Mouse (Mus musculus): ENCODE results near the gene Taok3. TPM values are rescaled to one million over a fixed set of nuclear protein-coding genes. Genes with fewer than 3 reads are reported as not detected.

Gene Taok3
- polyA plus RNA-seq, 1 experiment from 2014 or later: 22.0 TPM

GRCm38 (mm10) chr5:117103194-117103929 lies 16.6 kb upstream of the Taok3 start:
- H3K4me1 ChIP-seq (ENCODE audit: control insufficient read depth, insufficient read depth, low read length): no peaks in the 10 kb centered on the region
- H3K4me2 ChIP-seq (replicated peaks; ENCODE audit: low read depth, low read length): no peak overlapping the region
- H3K36me3 ChIP-seq (ENCODE audit: control insufficient read depth, insufficient read depth, low read length): peaks cover 68% of the 10 kb centered on the region
- no peak overlapping the region for H3K4me3 ChIP-seq (ENCODE audit: low read depth, low read length)
- H3K27ac ChIP-seq (ENCODE audit: low read length): no peak overlapping the region
- H3K9ac ChIP-seq (replicated peaks; ENCODE audit: low read depth, low read length): no peak overlapping the region
- H3K9me3 ChIP-seq (ENCODE audit: control insufficient read depth, low read depth, low read length): no peaks in the 10 kb centered on the region
- ATAC-seq (ENCODE audit: insufficient number of reproducible peaks, insufficient read depth, low FRiP score, low read depth): no peak
- WGBS: 93% methylated on average over 20 of the region's 20 CpGs
- no peaks in the 10 kb centered on the region for H3K27me3 ChIP-seq (ENCODE audit: control insufficient read depth, insufficient read depth, low read length)

DNA sequence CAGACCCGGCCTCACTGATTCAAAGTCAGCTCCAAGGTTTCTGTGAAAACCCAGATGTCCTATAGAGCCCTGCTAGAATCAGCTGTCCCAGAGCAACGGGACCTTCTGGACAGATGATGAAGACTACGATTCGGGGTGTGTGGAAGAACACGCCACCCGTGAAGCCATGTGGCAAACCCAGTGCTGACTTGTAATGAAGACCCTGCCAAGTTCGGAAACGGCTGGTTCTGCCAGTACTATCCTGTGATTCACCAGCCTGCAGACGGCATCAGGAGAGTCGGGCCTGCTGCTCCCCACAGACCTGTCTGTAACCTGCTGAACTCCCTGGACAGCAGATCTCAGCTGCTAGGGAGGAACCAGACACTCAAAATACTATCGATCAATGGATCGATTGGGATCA lies 15.6 kb upstream of the Taok3 start:
- 94% methylated on average over 12 of the region's 12 CpGs for WGBS
- ATAC-seq (ENCODE audit: insufficient number of reproducible peaks, insufficient read depth, low FRiP score, low read depth): no peak
- Histone ChIP-seq H3K9ac (replicated peaks; ENCODE audit: low read depth, low read length) (no peak overlapping the region), H3K4me3 (ENCODE audit: low read depth, low read length) (no peak overlapping the region), H3K4me2 (replicated peaks; ENCODE audit: low read depth, low read length) (no peak overlapping the region), H3K36me3 (ENCODE audit: control insufficient read depth, insufficient read depth, low read length) (peaks cover 73% of the 10 kb centered on the region), H3K27ac (ENCODE audit: low read length) (no peak overlapping the region), H3K27me3 (ENCODE audit: control insufficient read depth, insufficient read depth, low read length) (no peaks in the 10 kb centered on the region), H3K9me3 (ENCODE audit: control insufficient read depth, low read depth, low read length) (no peaks in the 10 kb centered on the region), H3K4me1 (ENCODE audit: control insufficient read depth, insufficient read depth, low read length) (no peaks in the 10 kb centered on the region)

DNA sequence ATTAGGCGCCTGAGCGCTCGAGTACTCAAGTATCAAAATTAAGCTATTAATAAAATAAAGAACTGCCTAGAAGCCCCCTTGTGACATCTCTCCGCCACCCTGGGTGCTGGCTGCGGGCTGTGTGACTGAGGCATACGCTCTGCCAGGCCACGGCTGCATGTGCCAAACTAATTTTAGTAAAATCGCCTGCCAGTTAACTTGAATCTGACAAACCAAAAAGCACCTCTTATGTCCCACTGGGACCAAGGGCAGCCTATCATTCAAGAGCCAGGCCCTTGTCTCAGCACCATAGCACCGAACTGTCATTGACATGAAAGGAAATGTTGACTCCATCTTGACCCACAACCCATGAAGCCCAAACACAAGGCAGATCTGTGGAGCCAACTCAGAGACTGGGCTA lies 14.2 kb upstream of the Taok3 start:
- no peaks in the 10 kb centered on the region for H3K4me1 ChIP-seq (ENCODE audit: control insufficient read depth, insufficient read depth, low read length)
- ATAC-seq (ENCODE audit: insufficient number of reproducible peaks, insufficient read depth, low FRiP score, low read depth): no peak
- H3K36me3 ChIP-seq (ENCODE audit: control insufficient read depth, insufficient read depth, low read length): peaks cover 68% of the 10 kb centered on the region
- no peak overlapping the region for H3K4me2 ChIP-seq (replicated peaks; ENCODE audit: low read depth, low read length)
- no peaks in the 10 kb centered on the region for H3K9me3 ChIP-seq (ENCODE audit: control insufficient read depth, low read depth, low read length)
- H3K27ac ChIP-seq (ENCODE audit: low read length): no peak overlapping the region
- 90% methylated on average over 9 of the region's 9 CpGs for WGBS
- no peak overlapping the region for H3K9ac ChIP-seq (replicated peaks; ENCODE audit: low read depth, low read length)
- no peaks in the 10 kb centered on the region for H3K27me3 ChIP-seq (ENCODE audit: control insufficient read depth, insufficient read depth, low read length)
- H3K4me3 ChIP-seq (ENCODE audit: low read depth, low read length): no peak overlapping the region

- ATAC-seq (ENCODE audit: insufficient number of reproducible peaks, insufficient read depth, low FRiP score, low read depth): no peak
- H3K36me3 ChIP-seq (ENCODE audit: control insufficient read depth, insufficient read depth, low read length): peaks cover 73% of the 10 kb centered on the region
Observed at GRCm38 (mm10) chr5:117108292-117108691, 11.6 kb upstream of the Taok3 start.

DNA sequence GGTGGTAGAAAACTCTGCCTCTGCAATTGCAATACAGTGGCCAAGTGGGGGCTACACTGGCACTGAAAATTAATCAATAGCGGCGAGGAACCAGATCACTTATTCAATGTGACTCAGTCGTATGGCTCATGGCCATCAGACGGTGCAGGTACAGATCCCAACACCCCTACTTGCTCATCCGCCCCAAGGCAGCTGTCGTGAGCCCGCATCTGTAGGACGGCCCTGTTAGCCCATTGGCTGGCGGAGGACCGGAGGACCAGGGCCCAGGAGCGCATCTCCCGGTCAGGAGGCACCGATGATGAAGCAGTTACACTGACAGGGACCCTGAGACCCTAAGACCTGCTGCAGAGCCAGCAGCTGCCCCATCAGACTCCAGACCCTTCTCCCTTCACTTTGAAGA lies 11.2 kb upstream of the Taok3 start:
- no peaks in the 10 kb centered on the region for H3K4me1 ChIP-seq (ENCODE audit: control insufficient read depth, insufficient read depth, low read length)
- H3K9ac ChIP-seq (replicated peaks; ENCODE audit: low read depth, low read length): no peak overlapping the region
- peaks cover 72% of the 10 kb centered on the region for H3K36me3 ChIP-seq (ENCODE audit: control insufficient read depth, insufficient read depth, low read length)
- no peak overlapping the region for H3K4me3 ChIP-seq (ENCODE audit: low read depth, low read length)
- 93% methylated on average over 13 of the region's 13 CpGs for WGBS
- H3K4me2 ChIP-seq (replicated peaks; ENCODE audit: low read depth, low read length): no peak overlapping the region
- H3K27ac ChIP-seq (ENCODE audit: low read length): no peak overlapping the region
- H3K9me3 ChIP-seq (ENCODE audit: control insufficient read depth, low read depth, low read length): no peaks in the 10 kb centered on the region
- ATAC-seq (ENCODE audit: insufficient number of reproducible peaks, insufficient read depth, low FRiP score, low read depth): no peak
- H3K27me3 ChIP-seq (ENCODE audit: control insufficient read depth, insufficient read depth, low read length): no peaks in the 10 kb centered on the region

More at GRCm38 (mm10) chr5:117108292-117108691, 11.6 kb upstream of the Taok3 start:
- Histone ChIP-seq H3K9me3 (ENCODE audit: control insufficient read depth, low read depth, low read length) (no peaks in the 10 kb centered on the region), H3K4me3 (ENCODE audit: low read depth, low read length) (no peak overlapping the region), H3K27ac (ENCODE audit: low read length) (no peak overlapping the region), H3K9ac (replicated peaks; ENCODE audit: low read depth, low read length) (no peak overlapping the region), H3K4me2 (replicated peaks; ENCODE audit: low read depth, low read length) (no peak overlapping the region), H3K4me1 (ENCODE audit: control insufficient read depth, insufficient read depth, low read length) (no peaks in the 10 kb centered on the region), H3K27me3 (ENCODE audit: control insufficient read depth, insufficient read depth, low read length) (no peaks in the 10 kb centered on the region)
- whole genome bisulfite sequencing: 91% methylated on average over 13 of the region's 13 CpGs

- H3K27ac ChIP-seq (ENCODE audit: low read length): no peak overlapping the region
- peaks cover 70% of the 10 kb centered on the region for H3K36me3 ChIP-seq (ENCODE audit: control insufficient read depth, insufficient read depth, low read length)
- WGBS: 79% methylated on average over 8 of the region's 8 CpGs
- H3K4me1 ChIP-seq (ENCODE audit: control insufficient read depth, insufficient read depth, low read length): peaks cover 4% of the 10 kb centered on the region; the same call in 1 of the 2 replicates
- no peak for ATAC-seq (ENCODE audit: insufficient number of reproducible peaks, insufficient read depth, low FRiP score, low read depth)
- H3K4me3 ChIP-seq (ENCODE audit: low read depth, low read length): no peak overlapping the region
- H3K9ac ChIP-seq (replicated peaks; ENCODE audit: low read depth, low read length): no peak overlapping the region
- H3K9me3 ChIP-seq (ENCODE audit: control insufficient read depth, low read depth, low read length): no peaks in the 10 kb centered on the region
- H3K27me3 ChIP-seq (ENCODE audit: control insufficient read depth, insufficient read depth, low read length): no peaks in the 10 kb centered on the region
- no peak overlapping the region for H3K4me2 ChIP-seq (replicated peaks; ENCODE audit: low read depth, low read length)
Observed at GRCm38 (mm10) chr5:117109522-117109921, 10.4 kb upstream of the Taok3 start.

- Histone ChIP-seq H3K4me1 (ENCODE audit: control insufficient read depth, insufficient read depth, low read length) (peaks cover 5% of the 10 kb centered on the region; the same call in 1 of the 2 replicates), H3K27ac (ENCODE audit: low read length) (no peak overlapping the region), H3K4me3 (ENCODE audit: low read depth, low read length) (no peak overlapping the region), H3K9ac (replicated peaks; ENCODE audit: low read depth, low read length) (no peak overlapping the region), H3K27me3 (ENCODE audit: control insufficient read depth, insufficient read depth, low read length) (no peaks in the 10 kb centered on the region), H3K9me3 (ENCODE audit: control insufficient read depth, low read depth, low read length) (no peaks in the 10 kb centered on the region), H3K4me2 (replicated peaks; ENCODE audit: low read depth, low read length) (no peak overlapping the region), H3K36me3 (ENCODE audit: control insufficient read depth, insufficient read depth, low read length) (peaks cover 55% of the 10 kb centered on the region)
- 90% methylated on average over 16 of the region's 16 CpGs for WGBS
- ATAC-seq (ENCODE audit: insufficient number of reproducible peaks, insufficient read depth, low FRiP score, low read depth): no peak
Observed at GRCm38 (mm10) chr5:117111064-117111773, 8.7 kb upstream of the Taok3 start.

DNA sequence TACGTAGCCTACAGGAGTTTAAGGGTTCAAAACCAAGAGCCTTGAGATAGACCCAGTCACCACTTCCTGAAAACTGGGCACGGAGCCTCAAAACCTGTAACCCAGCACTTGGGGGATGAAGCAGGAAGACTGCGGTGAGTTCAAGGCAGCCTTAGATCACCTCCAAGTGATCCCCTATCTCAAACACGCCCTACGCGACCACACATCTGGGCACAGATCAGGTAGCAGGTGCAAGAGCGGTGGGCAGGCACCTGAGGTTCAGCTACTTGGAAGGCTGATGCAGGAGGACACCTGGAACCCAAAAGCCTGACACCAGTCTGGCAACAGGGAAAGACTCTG lies 8.2 kb upstream of the Taok3 start:
- H3K4me2 ChIP-seq (replicated peaks; ENCODE audit: low read depth, low read length): no peak overlapping the region
- H3K9me3 ChIP-seq (ENCODE audit: control insufficient read depth, low read depth, low read length): no peaks in the 10 kb centered on the region
- no peak overlapping the region for H3K4me3 ChIP-seq (ENCODE audit: low read depth, low read length)
- H3K9ac ChIP-seq (replicated peaks; ENCODE audit: low read depth, low read length): no peak overlapping the region
- 98% methylated on average over 7 of the region's 7 CpGs for WGBS
- H3K27ac ChIP-seq (ENCODE audit: low read length): no peak overlapping the region
- peaks cover 5% of the 10 kb centered on the region; the same call in 1 of the 2 replicates for H3K4me1 ChIP-seq (ENCODE audit: control insufficient read depth, insufficient read depth, low read length)
- H3K27me3 ChIP-seq (ENCODE audit: control insufficient read depth, insufficient read depth, low read length): no peaks in the 10 kb centered on the region
- H3K36me3 ChIP-seq (ENCODE audit: control insufficient read depth, insufficient read depth, low read length): peaks cover 50% of the 10 kb centered on the region
- ATAC-seq (ENCODE audit: insufficient number of reproducible peaks, insufficient read depth, low FRiP score, low read depth): no peak
